Mouse (Mus musculus) embryonic facial prominence, embryonic 15.5 days (tissue): ENCODE results near the gene Nampt. TPM values are rescaled to one million over a fixed set of nuclear protein-coding genes. Genes with fewer than 3 reads are reported as not detected.
"Not testable (repeated sequence)": the region's sequence is repeated elsewhere in the genome, so short reads cannot be mapped to it uniquely, and the experiment has no call there.

Source experiments
- ATAC-seq: fragments of 200-750 bp; cut with Nextera tagmentation; 2 replicates; pipeline ENCODE4 v1.8.0; 2017; ENCODE audit warnings: low read depth, moderate TSS enrichment; ENCODE audit not compliant: insufficient number of reproducible peaks, low FRiP score, low TSS enrichment
- H3K27ac ChIP-seq: fragments of 300-500 bp; sonication (generic); replicated peaks from 2 replicates; pipeline ENCODE4 v1.5.1; 2015; ENCODE audit warnings: mild to moderate bottlenecking, inconsistent platforms
- H3K27me3 ChIP-seq: fragments of 300-500 bp; sonication (generic); 2 replicates; pipeline ENCODE4 v1.6.1; 2015; ENCODE audit warnings: inconsistent platforms
- H3K36me3 ChIP-seq: fragments of 300-500 bp; sonication (generic); 2 replicates; pipeline ENCODE4 v1.6.1; 2015; ENCODE audit warnings: mild to moderate bottlenecking, inconsistent platforms
- H3K4me1 ChIP-seq: fragments of 300-500 bp; sonication (generic); 2 replicates; pipeline ENCODE4 v1.6.1; 2015; ENCODE audit warnings: inconsistent platforms
- H3K4me2 ChIP-seq: fragments of 300-500 bp; sonication (generic); replicated peaks from 2 replicates; pipeline ENCODE4 v1.6.1; 2015; ENCODE audit warnings: mild to moderate bottlenecking, inconsistent platforms
- H3K4me3 ChIP-seq: fragments of 300-500 bp; sonication (generic); replicated peaks from 2 replicates; pipeline ENCODE4 v1.5.1; 2015; ENCODE audit warnings: mild to moderate bottlenecking, inconsistent platforms
- H3K9ac ChIP-seq: fragments of 300-500 bp; sonication (generic); 2 replicates; pipeline ENCODE4 v1.6.1; 2015; ENCODE audit warnings: inconsistent platforms
- H3K9me3 ChIP-seq: fragments of 300-500 bp; sonication (generic); replicated peaks from 2 replicates; pipeline ENCODE4 v1.6.1; 2016; ENCODE audit warnings: inconsistent platforms
- WGBS: fragments of 180-500 bp; shearing (Covaris S2); methylation state at CpG from one replicate; pipeline ENCODE4 v1.1.7; 2015; 5-methylcytosine and 5-hydroxymethylcytosine counted together
- polyA plus RNA-seq: library from polyadenylated mRNA; unstranded; fragments of >200 nt; fragmentation: Nextera tagmentation; extraction: Ambion mirVana; gene quantifications from 2 replicates; pipeline ENCODE4 v1.2.1, GENCODE M21; 2015

Gene Nampt
- polyA plus RNA-seq, 1 experiment from 2014 or later = 23.8 TPM

DNA sequence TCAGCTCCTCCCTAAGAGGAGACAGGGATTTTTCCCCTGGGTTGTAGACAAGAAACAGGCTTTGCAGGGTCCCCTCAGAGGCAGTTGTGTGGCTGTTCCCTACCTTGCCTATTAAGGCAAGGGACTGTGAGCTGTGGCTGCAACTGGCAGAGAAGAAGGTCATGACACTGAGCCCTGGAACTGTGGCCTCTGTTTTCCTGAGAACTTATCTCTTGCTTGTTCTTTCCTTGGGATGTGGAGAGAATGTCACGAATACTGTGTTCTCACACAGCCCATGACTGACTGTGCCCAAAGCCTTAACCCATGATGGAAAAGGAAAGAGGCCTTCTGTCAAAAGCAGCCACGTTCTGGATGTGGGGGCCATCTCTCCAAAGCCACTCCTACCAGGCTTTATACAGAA lies 65.7 kb downstream of the Nampt start:
- WGBS = 63% methylated on average over 2 of the region's 2 CpGs
- Histone ChIP-seq H3K9ac (no peak overlapping the region), H3K4me1 (no peaks in the 10 kb centered on the region), H3K4me3 (no peak overlapping the region), H3K9me3 (no peaks in the 10 kb centered on the region), H3K27ac (no peak overlapping the region), H3K27me3 (no peaks in the 10 kb centered on the region), H3K4me2 (no peak overlapping the region), H3K36me3 (no peaks in the 10 kb centered on the region)
- no peak for ATAC-seq

DNA sequence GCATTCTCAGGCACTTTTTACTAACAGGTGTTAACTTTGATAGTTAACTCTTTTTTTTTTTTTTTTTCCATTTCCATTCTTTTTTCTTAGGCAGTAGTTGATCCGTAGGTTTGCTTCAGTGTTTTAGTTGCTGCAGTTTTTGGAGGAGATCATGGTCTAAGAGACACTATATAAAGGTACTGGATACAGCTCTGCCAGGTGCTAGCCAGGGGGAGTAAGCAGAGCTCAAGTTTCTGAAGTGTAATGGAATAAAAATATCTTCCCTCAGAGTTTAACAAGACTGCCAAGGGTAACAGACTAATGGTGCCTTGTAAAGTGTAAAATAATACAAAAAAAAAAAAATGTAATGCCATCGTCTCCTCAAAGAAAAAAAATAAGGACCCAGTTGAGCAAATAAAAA lies 67.0 kb downstream of the Nampt start:
- H3K36me3 ChIP-seq = no peaks in the 10 kb centered on the region
- H3K4me3 ChIP-seq = no peak overlapping the region
- H3K4me2 ChIP-seq = no peak overlapping the region
- H3K4me1 ChIP-seq = no peaks in the 10 kb centered on the region
- no peaks in the 10 kb centered on the region for H3K9me3 ChIP-seq
- no peaks in the 10 kb centered on the region for H3K27me3 ChIP-seq
- no peak overlapping the region for H3K27ac ChIP-seq
- no peak overlapping the region for H3K9ac ChIP-seq
- no peak for ATAC-seq
- 83% methylated on average over 2 of the region's 2 CpGs for WGBS

DNA sequence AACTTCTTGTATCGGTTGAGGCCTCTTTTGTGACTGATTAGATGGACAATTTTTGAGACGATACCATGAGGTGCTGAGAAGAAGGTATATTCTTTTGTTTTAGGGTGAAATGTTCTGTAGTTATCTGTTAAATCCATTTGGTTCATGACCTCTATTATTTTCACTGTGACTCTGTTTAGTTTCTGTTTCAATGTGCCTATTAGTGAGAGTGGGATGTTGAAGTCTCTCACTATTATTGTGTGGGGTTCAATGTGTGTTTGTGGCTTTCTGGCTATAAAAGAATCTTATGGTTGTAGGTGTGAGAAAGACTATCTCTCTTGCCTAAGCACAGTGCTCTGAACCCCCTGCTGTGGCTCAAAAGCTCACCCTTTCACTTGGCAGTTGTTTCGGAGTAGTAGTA lies 68.9 kb downstream of the Nampt start:
- no peaks in the 10 kb centered on the region for H3K27me3 ChIP-seq
- 86% methylated on average over 3 of the region's 3 CpGs for WGBS
- H3K4me3 ChIP-seq = no peak overlapping the region
- H3K4me2 ChIP-seq = no peak overlapping the region
- no peaks in the 10 kb centered on the region for H3K36me3 ChIP-seq
- no peak overlapping the region for H3K9ac ChIP-seq
- H3K9me3 ChIP-seq = no peaks in the 10 kb centered on the region
- ATAC-seq = no peak
- H3K27ac ChIP-seq = no peak overlapping the region
- H3K4me1 ChIP-seq = 0 out of 2 replicates have a peak, but pooled peaks cover under 1% of the 10 kb centered on the region

DNA sequence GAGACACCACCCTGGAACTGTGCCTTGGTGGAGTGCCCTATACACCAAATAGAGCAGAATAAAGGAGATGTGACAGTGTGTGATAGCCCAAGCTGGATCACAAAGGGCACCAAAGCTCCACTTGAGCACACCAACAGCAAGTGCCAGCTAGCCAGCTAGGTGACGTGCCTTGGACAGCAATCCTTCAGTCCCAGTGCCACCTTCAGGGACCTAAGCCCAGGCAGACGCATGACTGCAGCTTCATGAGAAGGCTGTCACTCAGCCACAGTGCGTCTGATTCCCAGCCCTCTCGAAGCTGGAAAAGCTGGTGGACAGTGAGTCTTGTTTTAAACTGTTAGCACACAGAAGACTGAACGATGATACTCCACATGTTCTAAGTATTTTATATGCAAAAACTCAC lies 70.5 kb downstream of the Nampt start:
- no peaks in the 10 kb centered on the region for H3K9me3 ChIP-seq
- ATAC-seq = no peak
- 82% methylated on average over 5 of the region's 5 CpGs for WGBS
- no peak overlapping the region for H3K4me3 ChIP-seq
- H3K9ac ChIP-seq = no peak overlapping the region
- H3K27ac ChIP-seq = no peak overlapping the region
- no peaks in the 10 kb centered on the region for H3K36me3 ChIP-seq
- H3K4me1 ChIP-seq = 0 out of 2 replicates have a peak, but pooled peaks cover 3% of the 10 kb centered on the region
- no peaks in the 10 kb centered on the region for H3K27me3 ChIP-seq
- H3K4me2 ChIP-seq = no peak overlapping the region

DNA sequence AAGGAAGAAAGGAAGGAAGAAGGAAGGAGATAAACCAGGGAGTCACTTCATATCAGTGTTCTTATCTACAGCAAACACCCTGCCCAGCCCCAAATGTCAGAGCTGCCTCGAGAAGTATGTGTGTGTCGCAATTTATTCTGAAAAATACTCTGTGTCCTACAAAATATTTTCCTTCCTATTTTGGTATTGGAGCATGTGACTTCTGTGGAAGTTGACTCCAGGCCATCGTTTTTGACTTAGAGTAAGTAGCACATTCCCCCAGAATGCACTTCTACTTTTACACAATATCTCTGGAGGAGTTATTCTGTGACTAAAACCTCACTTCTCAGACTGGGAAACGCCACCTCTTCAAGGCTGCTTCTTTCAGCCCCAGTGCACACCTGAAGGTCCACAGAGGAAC lies 71.1 kb downstream of the Nampt start:
- no peaks in the 10 kb centered on the region for H3K27me3 ChIP-seq
- 0 out of 2 replicates have a peak, but pooled peaks cover 3% of the 10 kb centered on the region for H3K4me1 ChIP-seq
- no peaks in the 10 kb centered on the region for H3K36me3 ChIP-seq
- no peak overlapping the region for H3K9ac ChIP-seq
- no peak overlapping the region for H3K4me3 ChIP-seq
- H3K9me3 ChIP-seq = no peaks in the 10 kb centered on the region
- ATAC-seq = no peak
- H3K27ac ChIP-seq = no peak overlapping the region
- 70% methylated on average over 4 of the region's 4 CpGs for WGBS
- no peak overlapping the region for H3K4me2 ChIP-seq

DNA sequence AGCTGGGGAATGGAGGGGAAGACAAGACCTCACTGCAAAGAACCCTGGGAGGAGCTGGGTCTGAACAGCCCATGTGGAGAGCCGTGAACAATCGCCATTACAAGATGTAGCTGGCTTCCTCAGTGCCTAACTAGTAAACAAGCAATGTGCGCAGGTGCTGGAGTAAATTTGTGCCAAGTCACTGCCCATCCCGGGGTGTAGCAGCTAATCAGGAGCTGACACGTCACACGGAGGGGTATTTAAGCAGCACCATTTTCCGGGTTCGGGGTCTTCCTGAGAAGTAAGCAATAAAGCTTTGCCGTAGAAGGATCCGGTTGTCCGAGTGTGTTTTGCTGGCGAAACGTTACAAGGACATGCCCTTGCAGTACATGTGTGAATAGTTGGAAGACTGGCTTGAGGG lies 71.9 kb downstream of the Nampt start:
- not testable (repeated sequence) for H3K4me2 ChIP-seq, H3K9ac ChIP-seq, H3K4me3 ChIP-seq, H3K27me3 ChIP-seq, H3K36me3 ChIP-seq, H3K4me1 ChIP-seq, H3K27ac ChIP-seq, H3K9me3 ChIP-seq, ATAC-seq
- WGBS = 90% methylated on average over 13 of the region's 13 CpGs

DNA sequence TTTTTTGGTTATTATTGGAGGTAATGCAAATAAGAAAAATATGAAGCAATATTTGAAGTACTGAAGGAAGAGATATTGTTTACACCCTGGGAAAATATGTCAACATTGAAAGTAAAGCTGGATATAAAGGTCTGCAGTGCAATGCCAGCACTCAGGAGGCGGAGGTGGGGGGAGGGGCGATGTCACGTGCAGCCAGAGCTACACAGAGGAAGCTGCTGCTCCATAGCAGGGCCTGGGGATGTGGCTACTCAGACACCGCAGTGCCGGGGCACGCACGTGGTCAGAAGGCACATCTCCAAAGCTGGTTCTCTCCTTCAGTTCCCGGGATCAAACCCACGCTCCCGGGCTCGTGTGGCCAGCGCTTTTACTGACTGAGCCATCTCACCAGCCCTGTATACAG lies 73.9 kb downstream of the Nampt start:
- Histone ChIP-seq H3K27ac (no peak overlapping the region), H3K9ac (no peak overlapping the region), H3K4me3 (no peak overlapping the region), H3K27me3 (no peaks in the 10 kb centered on the region), H3K36me3 (no peaks in the 10 kb centered on the region), H3K4me2 (no peak overlapping the region), H3K4me1 (0 out of 2 replicates have a peak, but pooled peaks cover 3% of the 10 kb centered on the region), H3K9me3 (no peaks in the 10 kb centered on the region)
- 36% methylated on average over 12 of the region's 12 CpGs for WGBS
- ATAC-seq = no peak

DNA sequence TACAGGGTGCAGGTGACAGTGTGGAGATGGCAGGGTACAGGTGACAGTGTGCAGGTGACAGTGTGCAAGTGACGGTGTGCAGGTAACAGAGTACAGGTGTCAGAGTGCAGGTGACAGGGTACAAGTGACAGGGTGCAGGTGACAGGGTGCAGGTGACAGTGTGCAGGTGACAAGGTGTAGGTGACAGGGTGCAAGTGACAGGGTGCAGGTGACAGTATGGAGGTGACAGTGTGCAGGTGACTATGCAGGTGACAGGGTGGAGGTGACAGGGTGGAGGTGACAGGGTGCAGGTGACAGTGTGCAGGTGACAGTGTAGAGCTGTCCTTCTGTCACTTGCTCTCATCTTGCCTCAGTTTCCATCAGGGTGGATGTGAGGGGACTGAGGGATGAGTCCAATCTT lies 76.5 kb downstream of the Nampt start:
- Histone ChIP-seq H3K36me3 (no peaks in the 10 kb centered on the region), H3K9me3 (no peaks in the 10 kb centered on the region), H3K9ac (no peak overlapping the region), H3K4me3 (no peak overlapping the region), H3K4me1 (0 out of 2 replicates have a peak, but pooled peaks cover 3% of the 10 kb centered on the region), H3K27ac (no peak overlapping the region), H3K27me3 (no peaks in the 10 kb centered on the region), H3K4me2 (no peak overlapping the region)
- WGBS = 76% methylated on average over 1 of the region's 1 CpGs
- ATAC-seq = no peak

DNA sequence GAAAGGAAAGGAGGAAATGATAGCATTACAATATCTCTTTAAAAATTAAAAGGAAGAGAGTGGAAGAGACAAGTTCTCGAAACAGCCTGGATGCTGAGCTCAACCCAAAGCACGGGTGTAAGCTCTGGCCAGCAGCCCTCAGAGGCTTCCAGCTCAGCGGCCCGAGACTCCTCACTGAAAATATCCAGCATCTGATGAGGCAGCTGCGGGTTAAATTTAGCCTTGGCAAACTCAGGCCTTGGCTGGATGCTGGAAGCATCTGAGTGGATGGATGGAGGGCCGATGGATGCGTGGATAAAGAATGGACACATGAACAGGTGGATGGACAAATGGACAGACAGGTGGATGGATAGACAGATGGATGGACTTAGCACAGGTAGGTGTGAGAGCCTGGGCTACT lies 77.2 kb downstream of the Nampt start:
- H3K9ac ChIP-seq = no peak overlapping the region

DNA sequence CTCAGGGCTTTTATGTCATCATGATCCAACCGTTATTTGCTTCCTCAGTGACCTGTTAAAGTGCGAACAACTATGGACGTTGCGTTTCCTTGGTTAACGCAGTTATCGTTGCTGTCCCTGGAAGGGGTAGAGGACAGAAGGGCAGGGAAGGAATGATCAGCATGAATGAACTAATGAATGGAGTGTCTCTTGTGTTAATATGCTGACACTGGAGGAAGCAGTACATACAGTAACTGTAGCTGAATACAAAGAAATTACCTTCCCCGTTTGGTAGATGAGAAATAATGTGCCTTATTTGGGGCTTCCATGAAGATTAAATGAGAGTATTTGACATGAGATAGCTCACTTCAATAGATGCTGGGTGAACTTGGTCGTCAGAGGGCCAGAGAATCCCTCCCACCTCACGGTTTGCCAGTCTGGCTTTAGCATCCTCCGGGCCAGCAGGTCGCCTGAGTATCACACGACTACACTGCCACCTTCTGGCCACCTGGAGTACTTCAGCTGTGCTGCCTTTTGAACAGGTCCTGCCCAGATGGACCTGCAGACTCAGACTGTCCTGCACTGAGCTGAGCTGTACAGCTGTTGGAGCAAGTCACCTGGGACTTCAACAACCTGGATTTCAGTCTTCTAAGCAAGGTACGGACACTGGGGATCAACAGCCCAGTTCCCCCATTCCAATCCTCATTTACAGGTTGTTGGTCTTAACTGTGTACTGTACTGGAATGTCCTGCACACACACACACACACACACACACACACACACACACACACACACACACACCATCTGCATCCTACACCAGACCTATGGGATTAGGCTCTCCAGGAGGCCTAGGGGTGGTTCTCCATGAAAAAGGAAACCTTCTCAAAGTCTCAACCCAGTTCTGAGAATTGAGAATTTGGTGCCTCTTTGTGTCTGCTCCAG lies 78.1 kb downstream of the Nampt start:
- Histone ChIP-seq H3K4me3 (no peak overlapping the region), H3K4me1 (0 out of 2 replicates have a peak, but pooled peaks cover 3% of the 10 kb centered on the region), H3K27me3 (no peaks in the 10 kb centered on the region), H3K27ac (no peak overlapping the region), H3K4me2 (no peak overlapping the region), H3K36me3 (no peaks in the 10 kb centered on the region), H3K9ac (no peak overlapping the region), H3K9me3 (no peaks in the 10 kb centered on the region)
- 48% methylated on average over 13 of the region's 13 CpGs for WGBS
- peak; percentile 74; the same call in 1 of the 2 replicates for ATAC-seq

More for the DNA sequence above, 77.2 kb downstream of the Nampt start:
- 0 out of 2 replicates have a peak, but pooled peaks cover 3% of the 10 kb centered on the region for H3K4me1 ChIP-seq
- H3K4me3 ChIP-seq = no peak overlapping the region
- no peak for ATAC-seq
- H3K9me3 ChIP-seq = no peaks in the 10 kb centered on the region
- H3K36me3 ChIP-seq = no peaks in the 10 kb centered on the region
- no peak overlapping the region for H3K4me2 ChIP-seq
- H3K27ac ChIP-seq = no peak overlapping the region
- WGBS = 74% methylated on average over 7 of the region's 7 CpGs
- no peaks in the 10 kb centered on the region for H3K27me3 ChIP-seq

DNA sequence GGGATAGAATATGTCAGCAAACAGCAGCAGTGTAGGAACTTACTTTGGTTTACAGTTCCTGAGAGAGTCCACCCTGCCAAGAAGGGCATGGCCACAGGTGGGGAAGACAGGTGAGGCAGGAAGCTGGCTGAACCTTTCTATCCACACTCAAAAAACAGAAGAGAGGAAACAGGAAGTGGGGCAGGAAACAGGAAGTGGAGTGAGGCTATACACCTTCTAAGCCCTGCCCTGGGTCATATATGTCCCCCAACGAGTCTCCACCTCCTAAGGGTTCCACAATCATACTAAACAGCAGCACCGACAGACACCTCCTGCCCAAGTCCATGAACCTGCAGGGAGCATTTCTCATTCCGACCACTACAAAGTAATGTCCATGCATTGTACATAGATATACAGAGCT lies 81.7 kb downstream of the Nampt start:
- no peak overlapping the region for H3K9ac ChIP-seq
- H3K36me3 ChIP-seq = no peaks in the 10 kb centered on the region
- no peak overlapping the region for H3K4me2 ChIP-seq
- no peaks in the 10 kb centered on the region for H3K9me3 ChIP-seq
- no peaks in the 10 kb centered on the region for H3K27me3 ChIP-seq
- no peak overlapping the region for H3K27ac ChIP-seq
- H3K4me3 ChIP-seq = no peak overlapping the region
- 88% methylated on average over 3 of the region's 3 CpGs for WGBS
- no peaks in the 10 kb centered on the region for H3K4me1 ChIP-seq
- no peak for ATAC-seq
